Mouse (Mus musculus) erythroblast, embryonic 14.5 days (primary cell): ENCODE data around the gene Tmem95. TPM values are rescaled to one million over a fixed set of nuclear protein-coding genes. Genes with fewer than 3 reads are reported as not detected.

Experiments used
- H3K27me3 ChIP-seq: 2 replicates; pipeline ENCODE4 v1.6.1; 2012; ENCODE audit warnings: inconsistent platforms; ENCODE audit not compliant: control insufficient read depth
- H3K36me3 ChIP-seq: 2 replicates; pipeline ENCODE4 v1.6.1; 2012; ENCODE audit warnings: mild to moderate bottlenecking, inconsistent platforms; ENCODE audit not compliant: control insufficient read depth
- H3K4me1 ChIP-seq: 2 replicates; pipeline ENCODE4 v1.6.1; 2012; ENCODE audit warnings: inconsistent platforms; ENCODE audit not compliant: control insufficient read depth
- H3K4me3 ChIP-seq: replicated peaks from 2 replicates; pipeline ENCODE3; 2012; ENCODE audit warnings: moderate library complexity, mild to moderate bottlenecking, inconsistent platforms
- H3K9me3 ChIP-seq: 2 replicates; pipeline ENCODE4 v1.6.1; 2012; ENCODE audit warnings: low read length, inconsistent platforms, mixed read lengths; ENCODE audit not compliant: control insufficient read depth
- GATA1 ChIP-seq: IDR thresholded peaks from 2 replicates; pipeline ENCODE4 v1.6.1; 2012; ENCODE audit warnings: low read length, inconsistent platforms, mixed read lengths
- TAL1 ChIP-seq: IDR thresholded peaks from 3 replicates; pipeline ENCODE4 v1.6.1; 2012; ENCODE audit warnings: low read length, inconsistent platforms, mixed read lengths
- polyA plus RNA-seq: library from polyadenylated mRNA; stranded (reverse); fragments of >175 nt; gene quantifications from 2 replicates; pipeline ENCODE4 v1.2.3, GENCODE M21; 2012

Gene Tmem95
- polyA plus RNA-seq, 1 experiment = not detected

DNA sequence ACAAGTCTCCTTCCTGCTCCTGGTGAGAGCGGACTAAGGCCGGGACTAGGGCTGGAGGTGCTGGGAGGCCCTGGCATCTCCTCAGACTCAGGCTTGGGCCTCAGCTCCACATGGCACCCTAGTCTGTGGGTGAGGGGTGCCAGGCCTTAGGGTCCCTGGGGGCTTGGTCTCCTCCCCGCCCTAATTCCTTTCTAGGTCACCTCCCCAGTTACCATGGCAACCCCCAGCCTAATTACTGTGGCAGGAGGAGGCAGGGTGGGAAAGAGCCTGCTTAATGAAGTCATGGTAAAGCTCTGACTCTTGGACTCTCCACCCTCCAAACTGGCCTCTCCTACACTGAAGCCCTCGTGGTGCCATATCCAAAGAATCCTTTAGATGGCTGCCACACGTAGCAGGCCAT is 49.0 kb downstream of the Tmem95 start:
- TF ChIP-seq GATA1 (no peak), TAL1 (no peak)
- 0 out of 2 replicates have a peak, but pooled peaks cover 3% of the 10 kb centered on the region for H3K9me3 ChIP-seq
- peaks cover 15% of the 10 kb centered on the region for H3K36me3 ChIP-seq
- H3K4me1 ChIP-seq = peaks cover 29% of the 10 kb centered on the region
- H3K4me3 ChIP-seq = no peak overlapping the region
- peaks cover 26% of the 10 kb centered on the region for H3K27me3 ChIP-seq

Other genes with a start within 250 kb of the Tmem95 start
- 9.7 and 10.3 TPM in 2 replicates for gene Fxr2, start 245.0 kb downstream of the Tmem95 start, polyA plus RNA-seq
- gene Sox15, start 222.7 kb downstream of the Tmem95 start, polyA plus RNA-seq = not detected in 2 replicates
- gene Mpdu1, start 215.4 kb downstream of the Tmem95 start, polyA plus RNA-seq = 3.9 and 4.3 TPM in 2 replicates
- 0.60 and 0.78 TPM in 2 replicates for gene Cd68, start 211.9 kb downstream of the Tmem95 start, polyA plus RNA-seq
- gene Eif4a1, start 205.6 kb downstream of the Tmem95 start, polyA plus RNA-seq = 27.9 and 30.9 TPM in 2 replicates
- 5.4 and 5.6 TPM in 2 replicates for gene Senp3, start 195.9 kb downstream of the Tmem95 start, polyA plus RNA-seq
- not detected in 2 replicates for gene Tnfsf13, start 192.2 kb downstream of the Tmem95 start, polyA plus RNA-seq
- gene Tnfsf12, start 182.2 kb downstream of the Tmem95 start, polyA plus RNA-seq = 0.02 TPM in 1 of 2 replicates, not detected in the other
- not detected in 2 replicates for gene Tnfsfm13, start 181.9 kb downstream of the Tmem95 start, polyA plus RNA-seq
- gene Polr2a, start 119.4 kb downstream of the Tmem95 start, polyA plus RNA-seq = 14.2 and 14.3 TPM in 2 replicates
- gene Slc35g3, start 116.0 kb downstream of the Tmem95 start, polyA plus RNA-seq = not detected in 2 replicates
- gene Zbtb4, start 112.1 kb downstream of the Tmem95 start, polyA plus RNA-seq = 0.07 and 0.33 TPM in 2 replicates
- not detected in 2 replicates for gene Chrnb1, start 82.1 kb downstream of the Tmem95 start, polyA plus RNA-seq
- 0.01 TPM in 1 of 2 replicates, not detected in the other for gene Fgf11, start 76.2 kb downstream of the Tmem95 start, polyA plus RNA-seq
- gene Tmem102, start 72.4 kb downstream of the Tmem95 start, polyA plus RNA-seq = 0.05 TPM in 1 of 2 replicates, not detected in the other
- gene Gm39566, start 62.7 kb downstream of the Tmem95 start, polyA plus RNA-seq = not detected in 2 replicates
- gene Spem2, start 59.6 kb downstream of the Tmem95 start, polyA plus RNA-seq = not detected in 2 replicates
- not detected in 2 replicates for gene Spem1, start 55.8 kb downstream of the Tmem95 start, polyA plus RNA-seq
- 0.13 and 0.16 TPM in 2 replicates for gene Nlgn2, start 40.2 kb downstream of the Tmem95 start, polyA plus RNA-seq
- gene Tmem256, start 39.5 kb downstream of the Tmem95 start, polyA plus RNA-seq = 204 and 212 TPM in 2 replicates
- 3.6 and 4.4 TPM in 2 replicates for gene Plscr3, start 31.6 kb downstream of the Tmem95 start, polyA plus RNA-seq
- 0.94 and 1.1 TPM in 2 replicates for gene Tnk1, start 19.3 kb downstream of the Tmem95 start, polyA plus RNA-seq
- 0.02 and 0.08 TPM in 2 replicates for gene Kctd11, start 3.4 kb upstream of the Tmem95 start, polyA plus RNA-seq
- 0.23 and 0.37 TPM in 2 replicates for gene Acap1, start 17.5 kb upstream of the Tmem95 start, polyA plus RNA-seq
- 0.14 and 0.18 TPM in 2 replicates for gene 2810408A11Rik, start 23.0 kb upstream of the Tmem95 start, polyA plus RNA-seq
- gene Neurl4, start 23.1 kb upstream of the Tmem95 start, polyA plus RNA-seq = 5.0 and 5.1 TPM in 2 replicates
- 90.4 and 109 TPM in 2 replicates for gene Gps2, start 35.9 kb upstream of the Tmem95 start, polyA plus RNA-seq
- 295 and 310 TPM in 2 replicates for gene Eif5a, start 43.9 kb upstream of the Tmem95 start, polyA plus RNA-seq
- 0.29 and 0.38 TPM in 2 replicates for gene Ybx2, start 57.8 kb upstream of the Tmem95 start, polyA plus RNA-seq
- gene Slc2a4, start 70.2 kb upstream of the Tmem95 start, polyA plus RNA-seq = 6.0 and 7.7 TPM in 2 replicates
- gene Cldn7, start 86.8 kb upstream of the Tmem95 start, polyA plus RNA-seq = not detected in 2 replicates
- 23.2 and 28.5 TPM in 2 replicates for gene Ctdnep1, start 103.1 kb upstream of the Tmem95 start, polyA plus RNA-seq
- gene Elp5, start 104.5 kb upstream of the Tmem95 start, polyA plus RNA-seq = 1.5 and 1.9 TPM in 2 replicates
- 50.2 and 55.8 TPM in 2 replicates for gene Gabarap, start 113.1 kb upstream of the Tmem95 start, polyA plus RNA-seq
- 4.5 and 5.5 TPM in 2 replicates for gene Phf23, start 117.8 kb upstream of the Tmem95 start, polyA plus RNA-seq
- 0.48 and 0.76 TPM in 2 replicates for gene Dvl2, start 122.6 kb upstream of the Tmem95 start, polyA plus RNA-seq
- gene Acadvl, start 137.4 kb upstream of the Tmem95 start, polyA plus RNA-seq = 2.9 and 3.2 TPM in 2 replicates
- gene Dlg4, start 138.9 kb upstream of the Tmem95 start, polyA plus RNA-seq = 0.10 and 0.19 TPM in 2 replicates
- not detected in 2 replicates for gene Asgr1, start 176.1 kb upstream of the Tmem95 start, polyA plus RNA-seq
- 0.05 TPM in 1 of 2 replicates, not detected in the other for gene Asgr2, start 214.6 kb upstream of the Tmem95 start, polyA plus RNA-seq